Mouse (Mus musculus): ENCODE results near the gene Mavs. TPM values are rescaled to one million over a fixed set of nuclear protein-coding genes. Genes with fewer than 3 reads are reported as not detected.

The Mavs gene
- 10 to 100 TPM in 1 of 2 experiments, 1 to 10 TPM in 1; 7.8 to 20.3 TPM for polyA plus RNA-seq (2012; fragmentation: generic; extraction: Trizol)

DNA sequence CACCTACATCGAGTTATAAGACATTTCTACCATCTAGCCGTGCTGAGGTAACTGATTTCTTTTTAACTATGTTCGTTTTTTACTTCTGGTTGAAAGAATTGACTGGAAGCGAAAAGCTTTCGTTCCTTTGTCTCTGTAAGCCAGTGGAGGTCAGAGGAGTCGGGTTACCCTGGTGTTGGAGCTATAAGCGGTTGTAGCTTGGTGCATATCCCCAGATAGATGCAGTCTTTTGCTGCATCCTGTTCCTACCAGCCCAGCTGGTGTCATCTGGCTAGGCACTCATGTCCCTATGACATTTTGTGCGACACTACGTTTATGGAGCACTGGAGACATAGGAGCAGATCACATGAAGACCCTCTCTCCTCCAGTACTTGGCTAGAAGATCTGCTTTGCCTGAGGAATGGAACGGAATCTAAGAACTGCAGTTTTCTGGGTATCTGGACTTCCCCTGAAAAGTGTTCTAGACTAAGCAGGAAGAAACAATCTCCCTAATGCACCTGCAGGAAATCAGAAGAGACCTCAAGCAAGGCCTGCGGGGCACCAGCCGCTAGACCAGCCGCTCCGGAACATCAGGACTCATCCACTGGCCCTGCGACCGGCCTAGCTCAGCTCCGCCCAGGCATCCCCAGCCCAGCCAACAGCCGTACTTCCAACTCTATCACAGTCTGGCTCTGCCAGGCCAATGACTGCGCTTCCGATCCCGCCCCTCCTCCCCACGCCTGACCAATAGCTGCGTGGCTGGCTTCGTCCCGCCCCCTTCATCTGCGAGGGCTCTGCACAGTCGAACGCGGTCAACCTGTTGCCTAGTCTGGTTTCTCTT, at the start of gene Mavs:
Gene Mavs (plus strand): TSS at position 757 of the 820 bp plus-strand sequence.

GRCm38 (mm10) chr2:131186771-131187601, 46.9 kb upstream of the Mavs start, which contains the start of the genes Cdc25b and Spef1:
Cdc25b (plus strand) TSS chr2:131186949.
Spef1 (minus strand) TSS chr2:131187282.

GRCm38 (mm10) chr2:131206778-131207177, 27.1 kb upstream of the Mavs start, which contains the start of gene Ap5s1:
Ap5s1 (plus strand) TSS chr2:131207078.

DNA sequence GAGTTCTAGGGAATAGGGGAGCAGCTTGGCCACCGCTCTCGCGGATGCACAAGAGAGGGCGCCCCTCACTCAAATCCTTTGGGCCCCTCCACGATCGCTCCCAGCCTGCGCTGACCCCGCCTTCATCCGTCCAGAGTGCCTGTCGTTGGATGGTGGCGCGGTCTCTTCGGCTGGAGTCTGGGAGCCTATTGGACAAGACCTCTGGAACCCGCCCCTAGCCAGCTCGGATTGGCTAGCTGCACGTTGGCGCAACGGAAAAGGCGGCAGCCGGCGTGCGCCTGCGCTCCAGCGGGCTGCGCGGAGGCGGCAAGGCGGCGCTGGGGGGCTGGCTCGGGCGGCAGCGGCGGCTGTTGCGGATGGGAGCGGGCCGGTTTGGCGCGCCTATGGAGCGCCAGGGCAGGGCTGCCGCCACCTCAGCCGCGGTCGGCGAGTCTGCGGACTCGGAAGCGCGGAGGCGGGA, 28.4 kb downstream of the Mavs start, which contains the start of gene Pank2:
Gene Pank2 (plus strand): TSS at position 283 of the 460 bp plus-strand sequence.

Other genes starting within 250 kb of the Mavs start
- gene Gfra4, start 191.0 kb upstream of the Mavs start, polyA plus RNA-seq (2012; fragmentation: generic; extraction: Trizol) = under 1 TPM in 1 of 2 experiments, not detected in 1; 0.05 TPM
- under 1 TPM in 1 of 2 experiments, not detected in 1; 0.08 TPM for gene Adam33, start 170.2 kb upstream of the Mavs start, polyA plus RNA-seq (2012; fragmentation: generic; extraction: Trizol)
- under 1 TPM; 0.02 TPM for gene Siglec1, start 147.3 kb upstream of the Mavs start, polyA plus RNA-seq (2012; fragmentation: generic; extraction: Trizol)
- 1 to 10 TPM; 2.0 to 5.5 TPM for gene Hspa12b, start 106.8 kb upstream of the Mavs start, polyA plus RNA-seq (2012; fragmentation: generic; extraction: Trizol)
- gene Gm11037, start 100.6 kb upstream of the Mavs start, polyA plus RNA-seq (2012; fragmentation: generic; extraction: Trizol) = not detected
- 100 to 1,000 TPM in 1 of 2 experiments, 10 to 100 TPM in 1; 81.6 to 171 TPM for gene 1700037H04Rik, start 74.0 kb upstream of the Mavs start, polyA plus RNA-seq (2012; fragmentation: generic; extraction: Trizol)
- 100 to 1,000 TPM; 119 to 157 TPM for gene Cenpb, start 54.0 kb upstream of the Mavs start, polyA plus RNA-seq (2012; fragmentation: generic; extraction: Trizol)
- gene Cdc25b, start 47.1 kb upstream of the Mavs start, polyA plus RNA-seq (2012; fragmentation: generic; extraction: Trizol) = 10 to 100 TPM; 47.5 to 50.7 TPM
- 10 to 100 TPM in 1 of 2 experiments, 1 to 10 TPM in 1; 1.5 to 10.4 TPM for gene Spef1, start 46.8 kb upstream of the Mavs start, polyA plus RNA-seq (2012; fragmentation: generic; extraction: Trizol)
- gene Ap5s1, start 27.0 kb upstream of the Mavs start, polyA plus RNA-seq (2012; fragmentation: generic; extraction: Trizol) = 10 to 100 TPM; 19.7 to 32.1 TPM
- gene Pank2, start 28.4 kb downstream of the Mavs start, polyA plus RNA-seq (2012; fragmentation: generic; extraction: Trizol) = 10 to 100 TPM; 12.9 to 19.9 TPM
- 1 to 10 TPM in 1 of 2 experiments, under 1 TPM in 1; 0.74 to 8.6 TPM for gene Rnf24, start 118.8 kb downstream of the Mavs start, polyA plus RNA-seq (2012; fragmentation: generic; extraction: Trizol)

Measured in C3H10T1/2 (cell line).